Mouse (Mus musculus) bone marrow, adult 2 months (tissue): Measurements from ENCODE around the gene Ropn1l. TPM values are rescaled to one million over a fixed set of nuclear protein-coding genes. Genes with fewer than 3 reads are reported as not detected.
A peak's percentile ranks its signal among the peaks of the same experiment; 100 is the strongest.

Experiments
- H3K27ac ChIP-seq: fragments of 200-500 bp; 2 replicates; pipeline ENCODE4 v1.5.1; 2012; ENCODE audit warnings: low read depth, mild to moderate bottlenecking, control low read depth, inconsistent platforms, low read length; ENCODE audit not compliant: control insufficient read depth, poor library complexity, insufficient read depth
- H3K4me1 ChIP-seq: fragments of 200-500 bp; 2 replicates; pipeline ENCODE4 v1.6.1; 2011; ENCODE audit warnings: low read length; ENCODE audit not compliant: control insufficient read depth, insufficient read depth
- H3K4me3 ChIP-seq: fragments of 200-500 bp; replicated peaks from 2 replicates; pipeline ENCODE3; 2011; ENCODE audit warnings: mild to moderate bottlenecking, low read depth, low read length, control low read depth; ENCODE audit not compliant: control insufficient read depth
- CTCF ChIP-seq: fragments of 200-500 bp; IDR thresholded peaks from 2 replicates; pipeline ENCODE4 v1.5.1; 2011; ENCODE audit warnings: low read length, control low read depth; ENCODE audit not compliant: control insufficient read depth, insufficient read depth
- POLR2A ChIP-seq: fragments of 200-500 bp; IDR thresholded peaks from 2 replicates; pipeline ENCODE4 v1.6.1; 2011; ENCODE audit warnings: low read depth, mild to moderate bottlenecking, control low read depth, low read length, borderline replicate concordance; ENCODE audit not compliant: control insufficient read depth
- WGBS: fragments of 180-500 bp; shearing (Covaris S2); methylation state at CpG from one replicate; pipeline ENCODE4 v1.1.7; 2018; 5-methylcytosine and 5-hydroxymethylcytosine counted together
- polyA plus RNA-seq: library from polyadenylated mRNA; stranded (reverse); fragments of >200 nt; gene quantifications from 2 replicates; pipeline ENCODE4 v1.2.4, GENCODE M21; 2011; ENCODE audit warnings: low replicate concordance; ENCODE audit not compliant: missing spikeins, insufficient read depth, insufficient read length

Gene Ropn1l
- polyA plus RNA-seq, 1 experiment: not detected

DNA sequence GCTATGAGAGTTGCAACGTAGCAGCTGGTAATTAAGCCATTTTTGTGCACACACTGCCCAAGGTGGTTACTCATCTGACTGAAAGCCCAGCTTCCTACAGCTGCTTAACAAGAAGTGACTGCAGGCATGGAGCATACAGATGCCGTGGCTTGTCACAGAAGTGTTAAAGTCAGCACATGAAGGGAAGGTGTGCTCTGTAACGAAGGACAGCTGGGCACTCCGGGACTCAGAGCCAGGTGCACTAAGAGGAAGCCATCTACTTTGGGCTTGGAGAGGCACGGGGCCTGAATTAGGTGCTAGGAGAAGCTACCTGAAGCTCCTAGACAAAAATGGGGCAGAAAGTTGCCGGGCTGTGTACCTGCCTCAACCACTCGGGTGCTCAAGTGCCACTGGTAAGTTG, 19.8 kb downstream of the Ropn1l start:
- TF ChIP-seq CTCF: no peak
- TF ChIP-seq POLR2A: no peak
- Histone ChIP-seq H3K27ac (no peak overlapping the region), H3K4me3 (no peak overlapping the region), H3K4me1 (no peaks in the 10 kb centered on the region)
- 58% methylated on average over 7 of the region's 7 CpGs for WGBS

DNA sequence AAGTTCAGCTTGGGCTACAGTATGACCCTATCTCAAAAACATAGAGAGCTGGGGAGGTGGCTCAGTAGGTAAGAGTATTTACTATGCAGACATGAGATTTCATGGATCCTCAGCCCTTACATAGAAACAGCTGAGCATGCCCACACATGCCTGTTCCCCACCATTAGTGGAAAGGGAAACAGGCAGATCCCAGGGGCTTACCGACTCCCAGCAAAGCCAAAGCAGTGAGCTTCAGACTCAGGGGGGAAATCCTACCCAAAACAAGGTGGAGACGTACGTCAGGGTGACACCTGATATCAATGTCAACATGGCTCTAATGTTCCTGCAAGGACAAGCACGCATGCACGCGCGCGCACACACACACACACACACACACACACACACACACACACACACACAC, 21.7 kb downstream of the Ropn1l start:
- 96% methylated on average over 8 of the region's 8 CpGs for WGBS
- Histone ChIP-seq H3K4me1 (no peaks in the 10 kb centered on the region), H3K27ac (no peak overlapping the region), H3K4me3 (no peak overlapping the region)
- no peak for TF ChIP-seq CTCF
- TF ChIP-seq POLR2A: no peak

GRCm38 (mm10) chr15:31430014-31430413, 23.5 kb downstream of the Ropn1l start:
- Histone ChIP-seq H3K27ac (no peak overlapping the region), H3K4me3 (no peak overlapping the region), H3K4me1 (no peaks in the 10 kb centered on the region)
- TF ChIP-seq CTCF: no peak
- no peak for TF ChIP-seq POLR2A
- WGBS: 91% methylated on average over 2 of the region's 2 CpGs

DNA sequence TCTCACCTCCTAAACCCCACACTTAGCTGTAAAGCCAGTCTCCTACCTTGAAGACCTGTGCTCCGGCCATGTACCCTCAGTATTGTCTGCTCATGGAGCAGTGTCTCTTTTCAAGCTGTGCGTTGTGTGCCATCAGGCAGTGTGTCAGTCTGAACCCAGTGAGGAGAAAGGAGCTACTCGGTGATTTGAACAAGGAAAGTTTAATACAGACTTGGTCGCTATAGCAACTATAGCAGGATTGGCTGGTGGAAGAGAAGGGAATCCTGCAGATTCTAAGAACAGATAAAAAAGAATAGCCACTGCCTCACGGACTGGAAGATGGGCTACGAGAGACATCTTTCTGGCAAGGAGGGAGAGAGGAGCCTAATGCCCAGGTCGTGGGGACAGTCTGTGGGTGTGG, 24.1 kb downstream of the Ropn1l start:
- H3K4me1 ChIP-seq: no peaks in the 10 kb centered on the region
- WGBS: 81% methylated on average over 7 of the region's 7 CpGs
- H3K4me3 ChIP-seq: no peak overlapping the region
- no peak overlapping the region for H3K27ac ChIP-seq
- TF ChIP-seq CTCF (no peak), POLR2A (no peak)

DNA sequence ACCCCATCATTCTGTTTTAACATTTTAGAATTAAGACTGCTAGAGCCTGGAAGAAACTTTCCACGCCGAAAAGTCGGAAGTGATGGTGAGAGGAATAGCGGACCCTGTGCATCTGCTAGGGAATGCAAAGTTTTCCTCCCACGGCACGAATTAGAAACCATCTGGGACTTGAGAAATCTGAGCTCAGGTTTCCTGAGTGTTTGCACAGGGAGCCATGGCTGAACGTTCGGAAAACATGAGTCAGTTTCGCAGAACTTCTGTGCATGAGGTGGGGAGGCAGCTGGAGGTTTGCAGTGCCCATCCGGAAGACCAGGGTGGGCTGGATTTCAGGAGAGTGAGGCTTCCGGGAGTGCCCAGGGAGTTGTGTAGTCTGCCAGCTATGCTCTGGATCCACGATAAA, 25.0 kb downstream of the Ropn1l start:
- WGBS: 88% methylated on average over 12 of the region's 12 CpGs
- TF ChIP-seq CTCF: no peak
- Histone ChIP-seq H3K4me1 (no peaks in the 10 kb centered on the region), H3K4me3 (no peak overlapping the region), H3K27ac (no peak overlapping the region)

- WGBS: 70% methylated on average over 3 of the region's 3 CpGs
- no peaks in the 10 kb centered on the region for H3K4me1 ChIP-seq
- TF ChIP-seq POLR2A (no peak), CTCF (0 out of 2 replicates have a peak, but pooled peaks have one; percentile 11)
- H3K4me3 ChIP-seq: no peak overlapping the region
- no peak overlapping the region for H3K27ac ChIP-seq
These were observed 26.1 kb downstream of the Ropn1l start for GRCm38 (mm10) chr15:31427390-31427789.

DNA sequence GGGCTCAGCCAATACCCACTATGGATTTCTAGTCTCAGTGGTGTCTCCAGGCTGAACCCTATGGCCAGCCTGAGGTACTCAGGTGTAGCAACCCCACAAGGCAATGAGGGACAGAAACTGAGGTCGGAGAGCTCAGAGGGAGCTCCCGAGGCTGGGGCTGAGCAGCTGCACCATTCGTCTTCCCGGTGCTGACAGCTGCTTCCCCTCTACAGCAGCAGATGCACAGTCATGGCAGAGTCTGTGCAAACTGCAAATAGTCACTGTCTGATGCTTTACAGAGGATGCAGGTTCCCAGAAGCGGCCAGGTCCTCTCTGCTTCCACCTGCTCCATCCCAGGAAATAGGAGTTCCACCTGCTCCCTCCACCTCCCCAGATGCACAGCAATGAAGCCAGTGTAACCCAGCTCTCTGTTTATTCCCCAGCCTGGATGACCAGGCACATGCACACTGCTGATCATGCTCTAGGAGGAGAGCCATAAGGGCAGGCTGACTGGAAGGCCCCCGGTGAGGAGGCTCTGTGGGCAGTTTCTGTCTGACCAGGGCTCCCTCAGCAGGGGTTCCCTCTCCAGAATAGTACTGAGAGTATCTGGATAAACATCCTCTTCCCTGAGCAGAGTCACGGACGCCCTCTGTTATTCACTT, 27.4 kb downstream of the Ropn1l start:
- H3K4me1 ChIP-seq: no peaks in the 10 kb centered on the region
- H3K27ac ChIP-seq: no peak overlapping the region
- WGBS: 22% methylated on average over 8 of the region's 8 CpGs
- TF ChIP-seq CTCF: no peak
- TF ChIP-seq POLR2A: no peak
- H3K4me3 ChIP-seq: no peak overlapping the region

- Histone ChIP-seq H3K4me1 (no peaks in the 10 kb centered on the region), H3K27ac (no peak overlapping the region), H3K4me3 (no peak overlapping the region)
- no peak for TF ChIP-seq CTCF
- TF ChIP-seq POLR2A: no peak
- WGBS: 68% methylated on average over 7 of the region's 7 CpGs
These were observed 30.7 kb downstream of the Ropn1l start for GRCm38 (mm10) chr15:31422649-31423369.

DNA sequence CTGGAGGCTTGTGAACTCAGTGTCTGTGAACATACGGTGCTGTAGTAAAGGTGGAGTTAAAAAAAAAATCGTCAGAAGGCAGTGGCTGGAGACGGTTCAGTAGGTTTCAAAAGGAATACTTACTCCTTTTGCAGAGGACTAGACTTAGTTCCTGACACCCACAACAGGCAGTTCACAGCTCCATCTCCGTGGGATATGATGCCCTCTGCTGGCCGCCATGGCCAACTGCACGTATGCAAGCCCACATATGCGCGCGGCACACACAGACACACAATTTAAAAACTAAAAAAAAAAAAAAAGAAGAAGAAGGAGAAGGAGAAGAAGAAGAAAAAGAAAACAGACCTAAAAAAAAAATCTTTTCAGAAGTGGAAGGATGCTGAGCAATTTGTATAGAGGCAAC, 34.5 kb downstream of the Ropn1l start:
- 39% methylated on average over 9 of the region's 9 CpGs for WGBS
- Histone ChIP-seq H3K4me1 (no peaks in the 10 kb centered on the region; the same call in 1 of the 2 replicates), H3K4me3 (no peak overlapping the region), H3K27ac (peak overlapping the region; percentile 79; the same call in 1 of the 2 replicates)
- TF ChIP-seq CTCF (peak; percentile 92), POLR2A (no peak)
